Mouse (Mus musculus): ENCODE results near the gene Zfp90.
"Not testable (repeated sequence)": the region's sequence is repeated elsewhere in the genome, so short reads cannot be mapped to it uniquely, and the experiment has no call there.

The Zfp90 gene

GRCm38 (mm10) chr8:106415182-106415971, at the start of gene Zfp90:
Gene Zfp90 (plus strand): TSS chr8:106415327.
- peak; percentile 74 to 85 for DNase-seq (ENCODE audit: low spot score in 2 of 2)

GRCm38 (mm10) chr8:106368501-106368900, 46.6 kb upstream of the Zfp90 start:
- no peak for DNase-seq (ENCODE audit: low spot score in 2 of 2)

- no peak for DNase-seq (ENCODE audit: low spot score in 2 of 2)
Observed at GRCm38 (mm10) chr8:106369069-106369468, 46.1 kb upstream of the Zfp90 start.

- no peak for DNase-seq (ENCODE audit: low spot score in 2 of 2)
Observed at GRCm38 (mm10) chr8:106375957-106376356, 39.2 kb upstream of the Zfp90 start.

GRCm38 (mm10) chr8:106376862-106377261, 38.3 kb upstream of the Zfp90 start:
- DNase-seq (ENCODE audit: low spot score in 2 of 2): no peak

- DNase-seq (ENCODE audit: low spot score in 2 of 2): no peak
Observed at GRCm38 (mm10) chr8:106378501-106379048, 36.6 kb upstream of the Zfp90 start.

GRCm38 (mm10) chr8:106379357-106379756, 35.8 kb upstream of the Zfp90 start:
- no peak for DNase-seq (ENCODE audit: low spot score in 2 of 2)

- DNase-seq (ENCODE audit: low spot score in 2 of 2): no peak
Observed at GRCm38 (mm10) chr8:106381026-106381425, 34.1 kb upstream of the Zfp90 start.

- DNase-seq (ENCODE audit: low spot score in 2 of 2): no peak
Observed at GRCm38 (mm10) chr8:106387801-106388415, 27.2 kb upstream of the Zfp90 start.

- DNase-seq (ENCODE audit: low spot score in 2 of 2): no peak
Observed at GRCm38 (mm10) chr8:106394493-106394892, 20.6 kb upstream of the Zfp90 start.

- DNase-seq (ENCODE audit: low spot score in 2 of 2): no peak
Observed at GRCm38 (mm10) chr8:106399694-106400093, 15.4 kb upstream of the Zfp90 start.

GRCm38 (mm10) chr8:106400181-106400580, 14.9 kb upstream of the Zfp90 start:
- no peak for DNase-seq (ENCODE audit: low spot score in 2 of 2)

GRCm38 (mm10) chr8:106403246-106403933, 11.7 kb upstream of the Zfp90 start:
- DNase-seq (ENCODE audit: low spot score in 2 of 2): peak in 1 of 2 experiments; percentile 55

- DNase-seq (ENCODE audit: low spot score in 2 of 2): no peak
Observed at GRCm38 (mm10) chr8:106404825-106405224, 10.3 kb upstream of the Zfp90 start.

GRCm38 (mm10) chr8:106405810-106406209, 9.3 kb upstream of the Zfp90 start:
- DNase-seq (ENCODE audit: low spot score in 2 of 2): no peak

- no peak for DNase-seq (ENCODE audit: low spot score in 2 of 2)
Observed at GRCm38 (mm10) chr8:106410055-106410454, 5.1 kb upstream of the Zfp90 start.

- DNase-seq (ENCODE audit: low spot score in 2 of 2): no peak
Observed at GRCm38 (mm10) chr8:106410564-106410963, 4.6 kb upstream of the Zfp90 start.

GRCm38 (mm10) chr8:106411783-106412451, 3.2 kb upstream of the Zfp90 start:
- DNase-seq (ENCODE audit: low spot score in 2 of 2): peak; percentile 22 to 57

- DNase-seq (ENCODE audit: low spot score in 2 of 2): no peak
Observed at GRCm38 (mm10) chr8:106417692-106418091, 2.6 kb downstream of the Zfp90 start.

GRCm38 (mm10) chr8:106431088-106431487, 16.0 kb downstream of the Zfp90 start:
- DNase-seq (ENCODE audit: low spot score in 2 of 2): no peak

GRCm38 (mm10) chr8:106431952-106432351, 16.8 kb downstream of the Zfp90 start:
- DNase-seq (ENCODE audit: low spot score in 2 of 2): not testable (repeated sequence)

Measured in spleen, postnatal 14 days (tissue).